Mouse (Mus musculus): Measurements from ENCODE around the gene Tpp2.

DNA sequence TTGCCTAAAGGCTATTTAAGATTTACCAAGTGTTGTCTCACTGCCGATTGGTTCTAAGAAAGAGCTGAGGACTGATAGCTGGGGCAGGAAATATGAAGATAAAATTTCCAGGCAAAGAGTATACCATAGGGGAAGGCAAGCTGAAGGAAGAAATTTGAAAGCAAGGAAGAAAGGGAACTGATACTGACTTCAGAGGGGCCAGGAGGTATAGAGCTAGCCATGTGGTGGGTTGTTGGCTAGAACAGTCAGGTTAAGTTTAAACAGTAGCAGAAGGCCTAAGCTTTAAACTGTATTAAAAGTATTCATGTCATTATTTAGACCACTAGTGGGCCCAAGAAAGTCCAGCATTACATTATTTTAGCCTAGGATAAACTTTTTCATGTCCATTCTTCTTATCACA is 31.0 kb upstream of the Tpp2 start:
- TF ChIP-seq POLR2A (IDR thresholded peaks at IDR 0.05; ENCODE audit: insufficient read depth, low read length) (no peak), CTCF (IDR thresholded peaks at IDR 0.05; ENCODE audit: low read depth, low read length) (no peak), EP300 (IDR thresholded peaks at IDR 0.05; ENCODE audit: insufficient read depth, low read depth, low read length) (no peak)

All from ES-Bruce4 (cell line).